ENCODE assay signal across 29 mouse cellular contexts in genomic region chr5:125041578-125041977, GRCm38 (mm10). TPM values are rescaled to one million over a fixed set of nuclear protein-coding genes. Genes with fewer than 3 reads are reported as not detected.
A peak's percentile ranks its signal among the peaks of the same experiment; 100 is the strongest.
DNase-seq lines count a peak whose midpoint lies in the region; ATAC-seq and TF ChIP-seq lines count a peak whose summit lies in the region.
"Had no signal": no experiment of that assay in that cellular context is flagged by ENCODE, and none has a peak within 500 bp of the region (broad histone marks: within the 10 kb centered on the region; RNA-seq: fewer than 3 reads in every experiment).

No protein-coding gene starts in this region.

- H3K4me1 ChIP-seq in kidney, embryonic 15.5 days: peaks cover 36% of the 10 kb centered on the region
- no peaks in the 10 kb centered on the region for H3K4me1 ChIP-seq in lung, embryonic 14.5 days (ENCODE audit: insufficient read depth)
- H3K4me1 ChIP-seq in olfactory bulb, adult 2 months (ENCODE audit: control insufficient read depth, insufficient read depth, low read length): peaks cover 89% of the 10 kb centered on the region
- H3K4me1 ChIP-seq: lung, embryonic 15.5 days had no signal

- H3K27ac ChIP-seq in kidney, embryonic 15.5 days: 0 out of 2 replicates have a peak overlapping the region, but pooled peaks have one; percentile 18
- H3K27ac ChIP-seq in lung, embryonic 14.5 days (ENCODE audit: low read depth): no peak overlapping the region
- peak overlapping the region; percentile 55; the same call in 1 of the 2 replicates for H3K27ac ChIP-seq in olfactory bulb, adult 2 months (ENCODE audit: insufficient read depth, low read depth, low read length)
- H3K27ac ChIP-seq: embryonic facial prominence, embryonic 13.5 days; forebrain, embryonic 12.5 days; hindbrain, embryonic 15.5 days; liver, embryonic 14.5 days; lung, embryonic 15.5 days; midbrain, embryonic 12.5 days; neural tube, embryonic 12.5 days had no signal

- H3K27me3 ChIP-seq in kidney, embryonic 15.5 days: no peaks in the 10 kb centered on the region
- H3K27me3 ChIP-seq in lung, embryonic 14.5 days (ENCODE audit: insufficient read depth, low read length): no peaks in the 10 kb centered on the region
- H3K27me3 ChIP-seq: embryonic facial prominence, embryonic 13.5 days; forebrain, embryonic 12.5 days; hindbrain, embryonic 15.5 days; lung, embryonic 15.5 days; midbrain, embryonic 12.5 days; neural tube, embryonic 12.5 days had no signal

- H3K36me3 ChIP-seq in kidney, embryonic 15.5 days: peaks cover 92% of the 10 kb centered on the region
- H3K36me3 ChIP-seq in lung, embryonic 14.5 days (ENCODE audit: insufficient read depth): peaks cover 96% of the 10 kb centered on the region

- TF ChIP-seq CTCF in lung, embryonic 14.5 days (IDR thresholded peaks at IDR 0.05; ENCODE audit: low read depth): no peak
- TF ChIP-seq CTCF in olfactory bulb, adult 2 months (IDR thresholded peaks at IDR 0.05; ENCODE audit: insufficient read depth, low read depth, low read length): no peak

- no peak for TF ChIP-seq POLR2A in olfactory bulb, adult 2 months (IDR thresholded peaks at IDR 0.05; ENCODE audit: insufficient read depth, low read depth, low read length)

- no peak overlapping the region for H3K4me3 ChIP-seq in kidney, embryonic 15.5 days (replicated peaks)
- no peak overlapping the region for H3K4me3 ChIP-seq in lung, embryonic 14.5 days (ENCODE audit: low read depth, low read length)
- H3K4me3 ChIP-seq in olfactory bulb, adult 2 months (ENCODE audit: insufficient read depth, low read depth, low read length): no peak overlapping the region
- H3K4me3 ChIP-seq: embryonic facial prominence, embryonic 13.5 days; forebrain, embryonic 12.5 days; heart, adult 2 months; hindbrain, embryonic 10.5 days; hindbrain, embryonic 15.5 days; lung, embryonic 15.5 days; megakaryocyte, embryonic 14.5 days; midbrain, embryonic 12.5 days; myocyte; neural tube, embryonic 12.5 days had no signal

- WGBS in kidney, embryonic 15.5 days: 77% methylated on average over 9 of the region's 9 CpGs
- 80% methylated on average over 9 of the region's 9 CpGs for WGBS in lung, embryonic 14.5 days
- 23% methylated on average over 9 of the region's 9 CpGs for WGBS in olfactory bulb, adult 2 months

- no peak overlapping the region for H3K4me2 ChIP-seq in kidney, embryonic 15.5 days
- no peak overlapping the region for H3K4me2 ChIP-seq in lung, embryonic 14.5 days
- H3K4me2 ChIP-seq: embryonic facial prominence, embryonic 13.5 days; forebrain, embryonic 12.5 days; hindbrain, embryonic 15.5 days; lung, embryonic 15.5 days; midbrain, embryonic 12.5 days; neural tube, embryonic 12.5 days had no signal

- H3K9me3 ChIP-seq in kidney, embryonic 15.5 days (replicated peaks): no peaks in the 10 kb centered on the region
- no peaks in the 10 kb centered on the region for H3K9me3 ChIP-seq in lung, embryonic 14.5 days (ENCODE audit: low read depth, low read length)
- H3K9me3 ChIP-seq: embryonic facial prominence, embryonic 13.5 days; forebrain, embryonic 12.5 days; hindbrain, embryonic 10.5 days; hindbrain, embryonic 15.5 days; lung, embryonic 15.5 days; megakaryocyte, embryonic 14.5 days; midbrain, embryonic 12.5 days; neural tube, embryonic 12.5 days had no signal

- DNase-seq in kidney, adult 18-20 months: no peak
- no peak for DNase-seq in lung, embryonic 14.5 days
- DNase-seq in lung, postnatal 4 days: no peak
- DNase-seq in brain, adult 2 months (ENCODE audit: low read depth, low spot score): peak; percentile 72
- DNase-seq in thymus, postnatal 4 days: no peak
- DNase-seq: adrenal gland, postnatal 25 days; cerebellum, adult 18-20 months; cerebellum, postnatal 10 days; gastrocnemius, postnatal 36 days; heart, adult 2 months; heart, postnatal 14 days; kidney, adult 11 months; kidney, postnatal 36 days; layer of hippocampus, postnatal 36 days; lung, postnatal 36 days; thymus, postnatal 14 days had no signal

- ATAC-seq in kidney, embryonic 15.5 days (replicated peaks; ENCODE audit: low FRiP score): no peak
- no peak for ATAC-seq in lung, embryonic 14.5 days (ENCODE audit: insufficient read depth)
- ATAC-seq: inflammation-experienced regulatory T-cells, adult 6 months had no signal

- no peak overlapping the region for H3K9ac ChIP-seq in kidney, embryonic 15.5 days
- H3K9ac ChIP-seq in lung, embryonic 14.5 days: peak overlapping the region; percentile 26; the same call in 1 of the 2 replicates
- H3K9ac ChIP-seq: embryonic facial prominence, embryonic 13.5 days; forebrain, embryonic 12.5 days; hindbrain, embryonic 15.5 days; liver, embryonic 14.5 days; lung, embryonic 15.5 days; midbrain, embryonic 12.5 days; neural tube, embryonic 12.5 days had no signal

RNA-seq across cellular contexts. Expression of gene Rflna, which starts 38.6 kb away (rescaled TPM):
- polyA plus RNA-seq in kidney, embryonic 15.5 days (2015; fragmentation: Nextera tagmentation; extraction: Ambion mirVana): 4.6 and 5.0 TPM in 2 replicates
- polyA plus RNA-seq in lung, embryonic 14.5 days (2014; fragmentation: Nextera tagmentation; extraction: Ambion mirVana): 7.4 and 9.3 TPM in 2 replicates
- polyA plus RNA-seq in olfactory bulb, adult 2 months (2012; ENCODE audit: insufficient read depth, insufficient read length, low replicate concordance, missing spikeins): not detected in 2 replicates
